31 mouse cellular contexts compared by ENCODE assay signal in genomic region chr8:86730303-86730702, GRCm38 (mm10). TPM values are rescaled to one million over a fixed set of nuclear protein-coding genes. Genes with fewer than 3 reads are reported as not detected.
DNase-seq lines count a peak whose midpoint lies in the region; ATAC-seq and TF ChIP-seq lines count a peak whose summit lies in the region.
"Had no signal": no experiment of that assay in that cellular context is flagged by ENCODE, and none has a peak within 500 bp of the region (broad histone marks: within the 10 kb centered on the region; RNA-seq: fewer than 3 reads in every experiment).

No protein-coding gene starts in this region.

- H3K27ac ChIP-seq in forebrain, embryonic 12.5 days, result 0 out of 2 replicates have a peak overlapping the region, but pooled peaks have one; percentile 26
- H3K27ac ChIP-seq in forebrain, embryonic 11.5 days (ENCODE audit: low read depth, low read length), result no peak overlapping the region
- H3K27ac ChIP-seq in heart, postnatal 0 days (ENCODE audit: low read depth), result no peak overlapping the region
- H3K27ac ChIP-seq in neural tube, embryonic 15.5 days (replicated peaks), result no peak overlapping the region
- H3K27ac ChIP-seq: embryonic facial prominence, embryonic 10.5 days; hindbrain, embryonic 10.5 days; hindbrain, embryonic 15.5 days; kidney, embryonic 15.5 days; limb, embryonic 12.5 days; liver, embryonic 12.5 days; neural tube, embryonic 13.5 days had no signal

- no peak for TF ChIP-seq CTCF in heart, postnatal 0 days (IDR thresholded peaks at IDR 0.05; ENCODE audit: low read depth)

- H3K4me1 ChIP-seq in forebrain, embryonic 12.5 days, result peaks cover 24% of the 10 kb centered on the region
- no peaks in the 10 kb centered on the region; the same call in 1 of the 2 replicates for H3K4me1 ChIP-seq in forebrain, embryonic 11.5 days (replicated peaks; ENCODE audit: control insufficient read depth, insufficient read depth, low read length)
- peaks cover 46% of the 10 kb centered on the region for H3K4me1 ChIP-seq in heart, postnatal 0 days (ENCODE audit: control insufficient read depth, insufficient read depth)
- peaks cover 41% of the 10 kb centered on the region for H3K4me1 ChIP-seq in neural tube, embryonic 15.5 days

- H3K4me3 ChIP-seq in forebrain, embryonic 12.5 days (replicated peaks), result no peak overlapping the region
- no peak overlapping the region for H3K4me3 ChIP-seq in forebrain, embryonic 11.5 days (ENCODE audit: low read depth, low read length)
- H3K4me3 ChIP-seq in heart, postnatal 0 days (ENCODE audit: low read depth, low read length), result no peak overlapping the region
- H3K4me3 ChIP-seq in neural tube, embryonic 15.5 days (replicated peaks), result no peak overlapping the region
- H3K4me3 ChIP-seq: embryonic facial prominence, embryonic 10.5 days; embryonic facial prominence, embryonic 15.5 days; heart, embryonic 12.5 days; hindbrain, embryonic 10.5 days; hindbrain, embryonic 15.5 days; kidney, embryonic 15.5 days; limb, embryonic 12.5 days; liver, embryonic 12.5 days; myocyte; neural tube, embryonic 13.5 days had no signal

- H3K36me3 ChIP-seq in forebrain, embryonic 12.5 days (replicated peaks), result 0 out of 2 replicates have a peak, but pooled peaks cover 8% of the 10 kb centered on the region
- no peaks in the 10 kb centered on the region for H3K36me3 ChIP-seq in forebrain, embryonic 11.5 days (ENCODE audit: control insufficient read depth, insufficient read depth, low read length)
- no peaks in the 10 kb centered on the region for H3K36me3 ChIP-seq in heart, postnatal 0 days (replicated peaks; ENCODE audit: control insufficient read depth, insufficient read depth, low read length)
- no peaks in the 10 kb centered on the region; the same call in 1 of the 2 replicates for H3K36me3 ChIP-seq in neural tube, embryonic 15.5 days
- H3K36me3 ChIP-seq: hindbrain, embryonic 15.5 days had no signal

- 75% methylated on average over 3 of the region's 3 CpGs for WGBS in forebrain, embryonic 12.5 days
- 75% methylated on average over 3 of the region's 3 CpGs for WGBS in forebrain, embryonic 11.5 days
- 31% methylated on average over 3 of the region's 3 CpGs for WGBS in heart, postnatal 0 days
- WGBS in neural tube, embryonic 15.5 days, result 59% methylated on average over 3 of the region's 3 CpGs

- TF ChIP-seq EP300 in heart, postnatal 0 days (IDR thresholded peaks at IDR 0.05; ENCODE audit: low read depth), result no peak

- no peaks in the 10 kb centered on the region for H3K9me3 ChIP-seq in forebrain, embryonic 12.5 days
- no peaks in the 10 kb centered on the region for H3K9me3 ChIP-seq in forebrain, embryonic 11.5 days (ENCODE audit: control insufficient read depth, low read length)
- H3K9me3 ChIP-seq in heart, postnatal 0 days (replicated peaks; ENCODE audit: control insufficient read depth, low read length), result no peaks in the 10 kb centered on the region
- H3K9me3 ChIP-seq in neural tube, embryonic 15.5 days (replicated peaks), result no peaks in the 10 kb centered on the region
- H3K9me3 ChIP-seq: embryonic facial prominence, embryonic 10.5 days; embryonic facial prominence, embryonic 15.5 days; heart, embryonic 12.5 days; hindbrain, embryonic 10.5 days; hindbrain, embryonic 15.5 days; kidney, embryonic 15.5 days; limb, embryonic 12.5 days; liver, embryonic 12.5 days; neural tube, embryonic 13.5 days had no signal

- no peaks in the 10 kb centered on the region for H3K27me3 ChIP-seq in forebrain, embryonic 12.5 days
- H3K27me3 ChIP-seq in forebrain, embryonic 11.5 days (ENCODE audit: control insufficient read depth, insufficient read depth, low read length), result no peaks in the 10 kb centered on the region
- no peaks in the 10 kb centered on the region for H3K27me3 ChIP-seq in heart, postnatal 0 days (ENCODE audit: control insufficient read depth, insufficient read depth, low read length)
- H3K27me3 ChIP-seq in neural tube, embryonic 15.5 days (replicated peaks), result no peaks in the 10 kb centered on the region
- H3K27me3 ChIP-seq: embryonic facial prominence, embryonic 15.5 days; heart, embryonic 12.5 days; hindbrain, embryonic 15.5 days; kidney, embryonic 15.5 days; limb, embryonic 12.5 days; liver, embryonic 12.5 days; neural tube, embryonic 13.5 days had no signal

- no peak overlapping the region for H3K9ac ChIP-seq in forebrain, embryonic 12.5 days
- H3K9ac ChIP-seq in forebrain, embryonic 11.5 days (ENCODE audit: low read length), result no peak overlapping the region
- H3K9ac ChIP-seq in heart, postnatal 0 days (replicated peaks; ENCODE audit: low read depth, low read length), result peak overlapping the region; percentile 10; the same call in 1 of the 2 replicates
- 0 out of 2 replicates have a peak overlapping the region, but pooled peaks have one; percentile 7 for H3K9ac ChIP-seq in neural tube, embryonic 15.5 days (replicated peaks)
- H3K9ac ChIP-seq: embryonic facial prominence, embryonic 15.5 days; heart, embryonic 12.5 days; hindbrain, embryonic 15.5 days; kidney, embryonic 15.5 days; limb, embryonic 12.5 days; liver, embryonic 12.5 days; liver, postnatal 0 days; neural tube, embryonic 13.5 days had no signal

- ATAC-seq in forebrain, embryonic 12.5 days (ENCODE audit: low FRiP score), result no peak
- ATAC-seq in forebrain, embryonic 11.5 days (replicated peaks; ENCODE audit: low FRiP score), result no peak
- ATAC-seq in heart, postnatal 0 days (ENCODE audit: insufficient read depth, low read depth), result no peak
- ATAC-seq in neural tube, embryonic 15.5 days (ENCODE audit: low FRiP score), result no peak
- ATAC-seq: inflammation-experienced regulatory T-cells, adult 6 months; liver, embryonic 12.5 days; liver, postnatal 0 days had no signal

- H3K4me2 ChIP-seq in forebrain, embryonic 12.5 days, result no peak overlapping the region
- no peak overlapping the region for H3K4me2 ChIP-seq in forebrain, embryonic 11.5 days (ENCODE audit: low read depth, low read length, severe bottlenecking)
- no peak overlapping the region for H3K4me2 ChIP-seq in heart, postnatal 0 days (ENCODE audit: low read depth, low read length)
- H3K4me2 ChIP-seq in neural tube, embryonic 15.5 days, result no peak overlapping the region
- H3K4me2 ChIP-seq: embryonic facial prominence, embryonic 15.5 days; heart, embryonic 12.5 days; hindbrain, embryonic 15.5 days; kidney, embryonic 15.5 days; limb, embryonic 12.5 days; liver, embryonic 12.5 days; midbrain, embryonic 11.5 days; neural tube, embryonic 13.5 days had no signal

- no peak for DNase-seq in forebrain, embryonic 11.5 days (ENCODE audit: low spot score)
- DNase-seq in heart, postnatal 0 days (ENCODE audit: low spot score), result no peak
- DNase-seq in heart, postnatal 4 days, result no peak
- no peak for DNase-seq in neural tube, embryonic 10.5 days (ENCODE audit: extremely low spot score, low spot score)
- no peak for DNase-seq in right cerebral cortex, postnatal 25 days
- DNase-seq: adrenal gland, adult 2 months; adrenal gland, postnatal 36 days; B cell, adult 2 months; gastrocnemius, postnatal 14 days; heart, adult 18-20 months; heart, postnatal 10 days; kidney, adult 11 months; layer of hippocampus, postnatal 36 days; liver, postnatal 0 days; lung, postnatal 36 days; thymus, postnatal 14 days had no signal

RNA-seq across cellular contexts. Expression of gene Gm10638, which starts 15.2 kb away (rescaled TPM):
- polyA plus RNA-seq in forebrain, embryonic 12.5 days (2016; fragmentation: Nextera tagmentation; extraction: Ambion mirVana), result 9.1 and 10.1 TPM in 2 replicates
- polyA plus RNA-seq in forebrain, embryonic 11.5 days (2014; fragmentation: Nextera tagmentation; extraction: Ambion mirVana), result 6.6 and 7.1 TPM in 2 replicates
- 4.1 TPM in 1 of 2 replicates, not detected in the other for total RNA-seq in heart, postnatal 0 days (2014; rRNA removed; ENCODE audit: low replicate concordance)
- 4.6 and 5.9 TPM in 2 replicates for polyA plus RNA-seq in heart, postnatal 0 days (2015; fragmentation: Nextera tagmentation; extraction: Ambion mirVana)
- total RNA-seq in heart, postnatal 4 days (2021), result 1 to 10 TPM; 3.0 to 3.6 TPM
- 5.5 and 5.9 TPM in 2 replicates for polyA plus RNA-seq in neural tube, embryonic 15.5 days (2015; fragmentation: Nextera tagmentation; extraction: Ambion mirVana)
- total RNA-seq: megakaryocyte, adult 5-6 weeks had no signal

RNA-seq across cellular contexts. Expression of gene Siah1a, which starts 15.4 kb away (rescaled TPM):
- 92.0 and 95.3 TPM in 2 replicates for polyA plus RNA-seq in forebrain, embryonic 12.5 days (2016; fragmentation: Nextera tagmentation; extraction: Ambion mirVana)
- polyA plus RNA-seq in forebrain, embryonic 11.5 days (2014; fragmentation: Nextera tagmentation; extraction: Ambion mirVana), result 71.2 and 72.5 TPM in 2 replicates
- total RNA-seq in heart, postnatal 0 days (2014; rRNA removed; ENCODE audit: low replicate concordance), result 40.4 and 61.8 TPM in 2 replicates
- 29.7 and 31.0 TPM in 2 replicates for polyA plus RNA-seq in heart, postnatal 0 days (2015; fragmentation: Nextera tagmentation; extraction: Ambion mirVana)
- 10 to 100 TPM; 30.2 to 31.2 TPM for total RNA-seq in heart, postnatal 4 days (2021)
- polyA plus RNA-seq in neural tube, embryonic 15.5 days (2015; fragmentation: Nextera tagmentation; extraction: Ambion mirVana), result 62.9 and 67.9 TPM in 2 replicates

Comparison
In these comparisons a context has a peak if more than half of its experiments do, and no peak if none do; other contexts are left out.
1. H3K9ac ChIP-seq: peak in heart, postnatal 0 days (single experiment) and neural tube, embryonic 15.5 days (single experiment); none in forebrain, embryonic 12.5 days (single experiment) and forebrain, embryonic 11.5 days (single experiment).